In the genomic region with DNA sequence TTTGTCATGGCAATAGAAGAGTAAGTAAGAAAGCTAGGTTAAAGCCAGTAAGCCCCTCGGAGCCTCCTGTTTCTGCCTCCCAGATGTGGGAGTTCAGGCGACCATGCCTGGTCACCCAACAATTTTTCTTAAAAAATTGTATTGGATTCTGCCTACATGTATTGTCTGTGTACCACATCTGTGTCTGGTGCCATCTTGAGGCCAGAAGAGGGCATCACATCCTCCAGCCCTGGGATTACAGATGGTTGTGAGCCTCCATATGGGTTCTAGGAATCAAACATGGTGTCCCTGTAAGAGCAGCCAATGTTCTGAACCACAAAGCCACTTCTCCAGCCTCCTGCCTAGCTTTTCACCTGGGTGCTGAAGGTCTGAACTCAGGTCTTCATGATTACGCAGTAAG, we compare ENCODE assay signal across 9 mouse cellular contexts. TPM values are rescaled to one million over a fixed set of nuclear protein-coding genes. Genes with fewer than 3 reads are reported as not detected.
DNase-seq lines count a peak whose midpoint lies in the region; ATAC-seq and TF ChIP-seq lines count a peak whose summit lies in the region.
"Had no signal": no experiment of that assay in that cellular context is flagged by ENCODE, and none has a peak within 500 bp of the region (broad histone marks: within the 10 kb centered on the region; RNA-seq: fewer than 3 reads in every experiment).

No protein-coding gene starts in this region.

- no peaks in the 10 kb centered on the region for H3K36me3 ChIP-seq in forebrain, embryonic 11.5 days (ENCODE audit: control insufficient read depth, insufficient read depth, low read length)

- no peak overlapping the region for H3K27ac ChIP-seq in forebrain, embryonic 11.5 days (ENCODE audit: low read depth, low read length)
- H3K27ac ChIP-seq: macrophage had no signal

- CTCF ChIA-PET in Patski (lab: Charles Lee) = interaction anchor here (0.9 to 2.3 kb wide), 5 partner anchors 10 to 325 kb away, joined by 3 to 7 read pairs (median 5); a partner anchor contains a TSS

- H3K4me3 ChIP-seq in forebrain, embryonic 11.5 days (ENCODE audit: low read depth, low read length) = no peak overlapping the region

- no peaks in the 10 kb centered on the region for H3K4me1 ChIP-seq in forebrain, embryonic 11.5 days (replicated peaks; ENCODE audit: control insufficient read depth, insufficient read depth, low read length)

- POLR2A ChIA-PET in Patski (lab: Charles Lee) = no interaction called here

- no peak for ATAC-seq in Patski
- ATAC-seq in granulocyte monocyte progenitor cell, adult 5-6 weeks (replicated peaks; ENCODE audit: poor library complexity, severe bottlenecking) = peak; percentile 90
- ATAC-seq in forebrain, embryonic 11.5 days (replicated peaks; ENCODE audit: low FRiP score) = no peak

- peak; percentile 85 for TF ChIP-seq CTCF in Patski (IDR thresholded peaks at IDR 0.05)

- in situ Hi-C loops in Patski (cut with MboI; ENCODE audit: low pct_unique_long_range_greater_than_20kb) = loop anchor here (25.0 kb wide), 1 partner anchor 544 kb away; no protein-coding TSS in a partner anchor

- peaks cover 14% of the 10 kb centered on the region for H3K27me3 ChIP-seq in Patski
- H3K27me3 ChIP-seq in forebrain, embryonic 11.5 days (ENCODE audit: control insufficient read depth, insufficient read depth, low read length) = no peaks in the 10 kb centered on the region

- no peak overlapping the region for H3K9ac ChIP-seq in forebrain, embryonic 11.5 days (ENCODE audit: low read length)

- peak; percentile 47 to 83 for DNase-seq in adrenal gland, adult (ENCODE audit: inconsistent age in 2 of 2, low spot score in 1 of 2)
- DNase-seq in adrenal gland, postnatal 4 days (ENCODE audit: low spot score in 2 of 2) = no peak
- DNase-seq in layer of hippocampus, adult 11-12 months (ENCODE audit: low spot score) = peak; percentile 62
- DNase-seq in layer of hippocampus, postnatal 10 days (ENCODE audit: low spot score in 2 of 2) = no peak
- DNase-seq in Patski (ENCODE audit: low read depth, low spot score) = no peak
- DNase-seq in lung, postnatal 14 days = peak; percentile 52
- DNase-seq in forebrain, embryonic 11.5 days (ENCODE audit: low spot score) = no peak

- 93% methylated on average over 3 of the region's 3 CpGs for WGBS in forebrain, embryonic 11.5 days

- no peak overlapping the region for H3K4me2 ChIP-seq in forebrain, embryonic 11.5 days (ENCODE audit: low read depth, low read length, severe bottlenecking)

- no peaks in the 10 kb centered on the region for H3K9me3 ChIP-seq in forebrain, embryonic 11.5 days (ENCODE audit: control insufficient read depth, low read length)

RNA-seq across cellular contexts. Expression of a gene that starts 12.4 kb away (rescaled TPM):
- 10 to 100 TPM; 42.7 to 43.5 TPM for total RNA-seq in adrenal gland, postnatal 4 days (2021)
- 10 to 100 TPM; 24.7 to 28.7 TPM for total RNA-seq in layer of hippocampus, postnatal 10 days (2021)
- polyA plus RNA-seq in Patski (2021) = 42.4 TPM
- 55.0 and 74.2 TPM in 2 replicates for total RNA-seq in granulocyte monocyte progenitor cell, adult 5-6 weeks (2014; fragmentation: Nextera tagmentation)
- 41.3 and 50.3 TPM in 2 replicates for total RNA-seq in granulocyte monocyte progenitor cell, adult 5-6 weeks (2017)
- 35.7 and 44.0 TPM in 2 replicates for polyA plus RNA-seq in forebrain, embryonic 11.5 days (2014; fragmentation: Nextera tagmentation; extraction: Ambion mirVana)

RNA-seq across cellular contexts. Expression of a gene that starts 38.5 kb away (rescaled TPM):
- 1 to 10 TPM; 6.2 to 8.3 TPM for total RNA-seq in adrenal gland, postnatal 4 days (2021)
- total RNA-seq in layer of hippocampus, postnatal 10 days (2021) = 10 to 100 TPM; 20.8 to 24.9 TPM
- polyA plus RNA-seq in Patski (2021) = 2.1 TPM
- 56.7 and 73.7 TPM in 2 replicates for total RNA-seq in granulocyte monocyte progenitor cell, adult 5-6 weeks (2014; fragmentation: Nextera tagmentation)
- total RNA-seq in granulocyte monocyte progenitor cell, adult 5-6 weeks (2017) = 29.6 and 35.3 TPM in 2 replicates
- polyA plus RNA-seq in forebrain, embryonic 11.5 days (2014; fragmentation: Nextera tagmentation; extraction: Ambion mirVana) = 9.2 and 9.4 TPM in 2 replicates

Comparison
In these comparisons a context has a peak if more than half of its experiments do, and no peak if none do; other contexts are left out.
1. DNase-seq: peak in adrenal gland, adult (2 of 2), layer of hippocampus, adult 11-12 months (single experiment) and lung, postnatal 14 days (single experiment); none in adrenal gland, postnatal 4 days (0 of 2), layer of hippocampus, postnatal 10 days (0 of 2), Patski (single experiment) and forebrain, embryonic 11.5 days (single experiment).